In the genomic region with DNA sequence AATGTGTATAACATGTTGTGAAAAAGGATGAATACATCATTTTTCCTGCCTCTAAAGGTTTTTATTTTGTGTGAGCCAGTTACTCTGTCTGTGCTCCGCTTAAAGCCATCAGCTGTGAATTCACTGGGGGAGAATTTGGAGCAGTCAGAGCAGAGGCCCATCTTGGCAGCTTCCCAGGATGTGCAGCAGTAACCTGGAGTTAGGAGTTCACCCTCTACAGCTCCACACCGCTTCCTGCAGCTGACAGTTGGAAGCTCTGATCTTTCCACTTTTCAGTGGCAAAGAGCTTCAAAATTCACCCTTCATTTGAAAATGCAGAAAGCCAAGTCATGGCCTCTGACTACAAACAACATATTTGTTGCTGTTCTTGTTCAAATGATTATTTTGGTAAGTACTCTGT, we compare ENCODE assay signal across 8 mouse cellular contexts.
DNase-seq lines count a peak whose midpoint lies in the region; ATAC-seq and TF ChIP-seq lines count a peak whose summit lies in the region.

No protein-coding gene starts in this region.

- no peaks in the 10 kb centered on the region for H3K9me3 ChIP-seq in kidney, embryonic 16.5 days (ENCODE audit: low read length)

- TF ChIP-seq CTCF in gastrocnemius, adult 2 months (IDR thresholded peaks at IDR 0.05), result peak; percentile 28; the same call in 1 of the 2 replicates
- no peak for TF ChIP-seq CTCF in thymus, adult 2 months (IDR thresholded peaks at IDR 0.05; ENCODE audit: borderline replicate concordance, control insufficient read depth, extremely low read depth, insufficient read depth, low read length, poor library complexity)

- H3K4me1 ChIP-seq in kidney, embryonic 16.5 days (ENCODE audit: insufficient read depth, low read length), result peaks cover 6% of the 10 kb centered on the region; the same call in 1 of the 2 replicates
- H3K4me1 ChIP-seq in thymus, adult 2 months (replicated peaks; ENCODE audit: control insufficient read depth, insufficient read depth, low read length), result no peaks in the 10 kb centered on the region

- H3K27me3 ChIP-seq in kidney, embryonic 16.5 days (ENCODE audit: insufficient read depth, low read length), result no peaks in the 10 kb centered on the region
- no peaks in the 10 kb centered on the region for H3K27me3 ChIP-seq in thymus, adult 2 months (ENCODE audit: control insufficient read depth, insufficient read depth, low read length)

- ATAC-seq in kidney, embryonic 16.5 days (ENCODE audit: low FRiP score, low TSS enrichment), result no peak
- no peak for ATAC-seq in inflammation-experienced regulatory T-cells, adult 6 months

- no peak overlapping the region for H3K4me2 ChIP-seq in kidney, embryonic 16.5 days (replicated peaks; ENCODE audit: low read depth, low read length)

- H3K4me3 ChIP-seq in kidney, embryonic 16.5 days (ENCODE audit: low read length), result no peak overlapping the region
- H3K4me3 ChIP-seq in gastrocnemius, adult 2 months, result no peak overlapping the region
- H3K4me3 ChIP-seq in thymus, adult 2 months (ENCODE audit: control insufficient read depth, insufficient read depth, low read length), result no peak overlapping the region

- WGBS in kidney, embryonic 16.5 days, result 52% methylated on average over 2 of the region's 2 CpGs
- WGBS in thymus, adult 2 months, result 95% methylated on average over 2 of the region's 2 CpGs

- DNase-seq in kidney, adult 11 months, result peak; percentile 33
- DNase-seq in adrenal gland, postnatal 10 days, result peak; percentile 58
- DNase-seq in gastrocnemius, adult 2 months, result peak; percentile 68
- peak; percentile 76 for DNase-seq in kidney, postnatal 14 days
- DNase-seq in c-Kit-positive CD71-positive TER-119-positive erythroid progenitor cells, embryonic 14.5 days (ENCODE audit: low spot score), result no peak
- no peak for DNase-seq in thymus, adult 2 months

- no peak overlapping the region for H3K27ac ChIP-seq in kidney, embryonic 16.5 days (ENCODE audit: low read length)
- peak overlapping the region; percentile 40 for H3K27ac ChIP-seq in gastrocnemius, adult 2 months
- H3K27ac ChIP-seq in thymus, adult 2 months (ENCODE audit: control insufficient read depth, insufficient read depth, low read length), result no peak overlapping the region

- H3K9ac ChIP-seq in kidney, embryonic 16.5 days (replicated peaks; ENCODE audit: low read length), result no peak overlapping the region

- no peaks in the 10 kb centered on the region for H3K36me3 ChIP-seq in kidney, embryonic 16.5 days (ENCODE audit: insufficient read depth, low read length)
- H3K36me3 ChIP-seq in thymus, adult 2 months (ENCODE audit: control insufficient read depth, insufficient read depth, low read length), result no peaks in the 10 kb centered on the region

- intact Hi-C loops in gastrocnemius, adult 2 months (cut with DNase I), result no loop called here

- TF ChIP-seq POLR2A in thymus, adult 2 months (IDR thresholded peaks at IDR 0.05; ENCODE audit: control insufficient read depth, extremely low read depth, insufficient read depth, low read length, poor library complexity), result no peak

Comparison
In these comparisons a context has a peak if more than half of its experiments do, and no peak if none do; other contexts are left out.
1. DNase-seq: peak in kidney, adult 11 months (single experiment), adrenal gland, postnatal 10 days (single experiment), gastrocnemius, adult 2 months (single experiment) and kidney, postnatal 14 days (single experiment); none in c-Kit-positive CD71-positive TER-119-positive erythroid progenitor cells, embryonic 14.5 days (single experiment) and thymus, adult 2 months (single experiment).